Mouse (Mus musculus): ENCODE data around the gene Gm42957. TPM values are rescaled to one million over a fixed set of nuclear protein-coding genes. Genes with fewer than 3 reads are reported as not detected.

Gm42957 gene
- 0.10 and 0.26 TPM in 2 replicates for polyA plus RNA-seq (2016; fragmentation: Nextera tagmentation; extraction: Ambion mirVana)

DNA sequence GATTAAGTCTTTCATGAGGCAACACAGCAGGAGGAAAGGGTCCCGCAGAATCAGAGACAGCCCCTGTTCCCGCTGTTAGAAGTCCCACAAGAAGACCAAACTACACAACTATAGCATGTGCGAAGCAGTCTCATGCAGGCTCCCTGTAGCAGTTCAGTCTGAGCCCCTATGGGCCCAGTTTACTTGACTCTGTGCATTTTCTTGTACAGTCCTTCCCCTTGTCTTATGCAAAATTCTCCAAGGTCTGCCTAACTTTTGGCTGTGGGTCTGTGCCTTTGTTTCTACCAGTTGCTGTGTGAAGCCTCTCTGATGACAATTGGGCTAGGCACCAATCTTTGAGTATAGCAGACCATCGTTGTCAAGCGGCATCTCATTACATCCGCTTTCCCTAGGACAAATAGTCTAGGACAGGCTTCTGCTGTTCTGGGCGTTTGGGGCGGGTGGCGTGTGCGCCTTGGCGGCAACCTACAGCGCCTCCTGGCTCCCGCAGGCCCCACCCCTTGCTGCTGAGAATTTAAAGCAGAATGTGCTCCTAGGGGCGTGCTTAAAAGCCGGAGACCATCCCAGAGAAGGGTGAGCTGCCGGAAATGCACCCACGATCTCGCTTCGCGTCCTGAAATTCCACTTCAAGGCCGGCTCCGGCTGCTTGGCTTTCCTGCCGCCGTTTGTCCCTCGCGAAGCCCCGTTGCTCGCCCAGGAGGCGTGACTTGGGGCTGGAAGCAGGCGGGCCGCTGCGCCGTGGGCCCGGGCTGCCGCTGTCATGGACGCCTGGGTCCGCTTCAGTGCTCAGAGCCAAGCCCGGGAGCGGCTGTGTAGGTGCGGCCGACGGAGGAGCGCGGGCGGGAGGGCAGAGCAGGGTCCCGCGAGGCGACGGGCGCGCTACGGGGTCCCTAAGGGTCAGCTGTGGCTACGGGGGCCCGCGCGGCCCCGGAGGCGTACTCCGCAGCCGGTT, at the start of gene Gm42957, which contains the start of gene Pex11b:
TSS of gene Gm42957 (plus strand) at position 547 of the 952 bp plus-strand sequence.
TSS of gene Pex11b (plus strand) at position 449 of the 952 bp plus-strand sequence.
- peaks cover 54% of the 10 kb centered on the region for H3K36me3 ChIP-seq
- 2% methylated on average over 60 of the region's 60 CpGs for WGBS
- DNase-seq (ENCODE audit: low spot score), result peak; percentile 94

DNA sequence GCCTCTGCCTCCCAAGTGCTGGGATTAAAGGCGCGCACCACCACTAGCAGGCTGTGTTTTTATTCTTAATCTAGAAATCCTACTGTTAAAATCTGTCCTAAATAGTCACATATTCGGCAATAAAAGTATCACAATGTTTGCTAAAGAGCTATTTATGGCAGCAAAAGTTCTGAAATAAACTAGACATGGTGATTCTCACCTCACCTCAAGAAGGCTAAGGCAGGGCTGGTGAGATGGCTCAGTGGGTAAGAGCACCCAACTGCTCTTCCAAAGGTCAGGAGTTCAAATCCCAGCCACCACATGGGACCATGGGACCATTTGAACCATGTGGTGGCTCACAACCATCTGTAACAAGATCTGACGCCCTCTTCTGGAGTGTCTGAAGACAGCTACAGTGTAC, 44.6 kb upstream of the Gm42957 start:
- Histone ChIP-seq H3K9me3 (no peaks in the 10 kb centered on the region), H3K4me1 (peaks cover 16% of the 10 kb centered on the region), H3K36me3 (peaks cover 8% of the 10 kb centered on the region), H3K4me3 (no peak overlapping the region), H3K27ac (no peak overlapping the region), H3K27me3 (ENCODE audit: insufficient read depth, poor library complexity, severe bottlenecking) (peaks cover 10% of the 10 kb centered on the region)
- DNase-seq (ENCODE audit: low spot score), result no peak
- 75% methylated on average over 4 of the region's 4 CpGs for WGBS

More for the DNA sequence above, at the start of gene Gm42957, which contains the start of gene Pex11b:
- Histone ChIP-seq H3K9me3 (no peaks in the 10 kb centered on the region), H3K4me1 (peaks cover 33% of the 10 kb centered on the region), H3K4me3 (peak within 1 kb of the TSS; percentile 98), H3K27me3 (ENCODE audit: insufficient read depth, poor library complexity, severe bottlenecking) (no peaks in the 10 kb centered on the region), H3K27ac (peak within 1 kb of the TSS; percentile 98)

DNA sequence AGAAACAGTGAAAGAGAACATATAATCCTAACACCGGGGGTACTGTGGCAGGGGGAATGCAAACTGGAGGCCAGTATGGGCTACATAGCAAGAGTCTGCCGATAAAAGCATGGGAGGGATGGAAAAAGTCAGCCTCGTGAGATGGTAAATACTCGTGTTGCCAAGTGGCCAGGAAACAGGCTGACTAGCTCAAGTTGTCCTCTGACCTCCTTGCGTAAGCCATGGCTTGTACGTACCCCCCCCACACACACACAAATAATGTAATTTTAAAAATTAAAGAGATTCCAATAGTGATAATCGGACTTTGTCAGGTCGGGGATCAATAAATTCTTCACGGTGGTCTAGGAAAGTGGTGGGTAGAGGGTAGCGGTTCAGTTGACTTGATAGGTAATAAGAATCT, 41.9 kb upstream of the Gm42957 start:
- Histone ChIP-seq H3K36me3 (peaks cover 8% of the 10 kb centered on the region), H3K4me3 (peak overlapping the region; percentile 76), H3K27me3 (ENCODE audit: insufficient read depth, poor library complexity, severe bottlenecking) (peaks cover 20% of the 10 kb centered on the region), H3K4me1 (peaks cover 43% of the 10 kb centered on the region), H3K9me3 (no peaks in the 10 kb centered on the region), H3K27ac (peak overlapping the region; percentile 91)
- DNase-seq (ENCODE audit: low spot score), result no peak
- WGBS, result under 1% methylated on average over 10 of the region's 10 CpGs

GRCm38 (mm10) chr3:96593790-96594560, 41.3 kb upstream of the Gm42957 start, which contains the start of gene Polr3gl:
TSS of gene Polr3gl (minus strand) at chr3:96594181.
- under 1% methylated on average over 38 of the region's 38 CpGs for WGBS
- peaks cover 8% of the 10 kb centered on the region for H3K36me3 ChIP-seq

DNA sequence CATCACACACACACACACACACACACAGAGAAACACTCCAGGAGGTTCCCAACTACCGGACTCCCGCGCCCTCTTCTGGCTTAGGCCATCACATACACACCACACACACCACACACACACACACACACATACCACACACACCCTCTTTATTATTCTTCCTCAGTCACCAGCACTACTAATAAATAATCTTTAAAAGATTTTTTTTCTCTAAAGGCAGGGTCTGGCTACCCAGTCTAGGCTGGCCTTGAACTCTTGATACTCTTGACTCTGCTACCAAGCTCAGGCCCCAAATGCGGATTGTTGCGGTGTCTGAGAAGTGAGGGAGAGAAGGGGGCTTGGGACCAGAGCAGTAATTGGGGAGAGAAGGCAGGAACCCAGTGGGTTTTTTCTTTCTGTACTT, 40.4 kb upstream of the Gm42957 start:
- no peak overlapping the region for H3K27ac ChIP-seq
- H3K36me3 ChIP-seq, result peaks cover 5% of the 10 kb centered on the region
- peaks cover 48% of the 10 kb centered on the region for H3K4me1 ChIP-seq
- H3K9me3 ChIP-seq, result no peaks in the 10 kb centered on the region
- H3K4me3 ChIP-seq, result no peak overlapping the region
- WGBS, result 71% methylated on average over 5 of the region's 5 CpGs
- H3K27me3 ChIP-seq (ENCODE audit: insufficient read depth, poor library complexity, severe bottlenecking), result peaks cover 28% of the 10 kb centered on the region
- DNase-seq (ENCODE audit: low spot score), result no peak

More at GRCm38 (mm10) chr3:96593790-96594560, 41.3 kb upstream of the Gm42957 start, which contains the start of gene Polr3gl:
- peak within 1 kb of the TSS; percentile 91 for H3K27ac ChIP-seq
- H3K27me3 ChIP-seq (ENCODE audit: insufficient read depth, poor library complexity, severe bottlenecking), result peaks cover 20% of the 10 kb centered on the region
- no peaks in the 10 kb centered on the region for H3K9me3 ChIP-seq
- H3K4me1 ChIP-seq, result peaks cover 48% of the 10 kb centered on the region
- DNase-seq (ENCODE audit: low spot score), result peak; percentile 97
- H3K4me3 ChIP-seq, result peak within 1 kb of the TSS; percentile 76

DNA sequence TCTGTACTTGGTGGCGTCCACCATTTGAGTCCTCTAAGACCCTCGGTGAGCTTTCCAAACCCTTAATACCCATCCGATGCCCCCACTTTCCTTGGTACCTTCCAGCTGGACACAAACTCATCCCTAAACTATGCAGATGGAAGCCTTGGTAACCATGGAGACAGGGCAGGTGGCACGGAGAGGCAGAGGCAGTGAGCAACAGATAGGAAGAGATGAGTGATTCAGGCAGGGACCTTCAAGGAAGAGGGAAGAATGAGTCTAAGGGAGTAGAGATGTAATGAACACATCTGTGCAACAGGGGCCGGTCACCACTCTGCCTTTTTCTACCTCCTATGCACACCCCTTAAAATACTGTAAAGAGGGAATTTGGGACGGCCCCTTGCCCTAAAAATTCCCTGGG, 39.6 kb upstream of the Gm42957 start:
- Histone ChIP-seq H3K27ac (peak overlapping the region; percentile 90; the same call in 1 of the 2 replicates), H3K4me1 (peaks cover 48% of the 10 kb centered on the region), H3K36me3 (no peaks in the 10 kb centered on the region), H3K27me3 (ENCODE audit: insufficient read depth, poor library complexity, severe bottlenecking) (peaks cover 28% of the 10 kb centered on the region), H3K4me3 (peak overlapping the region; percentile 71), H3K9me3 (no peaks in the 10 kb centered on the region)
- 24% methylated on average over 6 of the region's 6 CpGs for WGBS
- DNase-seq (ENCODE audit: low spot score), result no peak

DNA sequence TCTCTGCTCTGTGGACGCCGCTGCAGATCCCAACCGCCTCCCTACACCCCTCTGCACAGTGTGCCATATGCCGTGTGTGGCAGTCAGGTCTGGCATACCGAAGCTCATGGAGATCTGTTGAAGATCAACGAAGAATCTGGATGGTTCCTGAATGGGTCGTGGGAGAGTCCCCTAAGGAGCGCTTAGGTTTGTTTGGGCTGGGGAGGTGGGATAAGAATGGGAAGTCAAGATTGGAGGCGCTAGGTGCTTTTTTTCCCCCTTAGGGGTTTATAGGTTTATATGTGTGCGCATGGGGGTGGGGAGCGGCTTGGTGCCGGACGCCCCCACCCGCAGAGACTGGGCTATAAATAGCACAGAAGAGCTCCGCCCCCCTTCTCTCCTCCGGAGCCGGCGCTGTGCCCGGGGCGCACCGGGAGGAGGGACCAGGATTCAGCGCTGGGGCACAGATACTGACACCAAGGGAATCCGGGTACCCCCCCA, 39.0 kb upstream of the Gm42957 start, which contains the start of gene Ankrd34a:
TSS of gene Ankrd34a (plus strand) at position 409 of the 480 bp plus-strand sequence.
- no peak for DNase-seq (ENCODE audit: low spot score)
- H3K27me3 ChIP-seq (ENCODE audit: insufficient read depth, poor library complexity, severe bottlenecking), result peaks cover 28% of the 10 kb centered on the region

GRCm38 (mm10) chr3:96596855-96597254, 38.4 kb upstream of the Gm42957 start:
- 2% methylated on average over 11 of the region's 12 CpGs for WGBS
- H3K4me1 ChIP-seq, result peaks cover 49% of the 10 kb centered on the region

More for the DNA sequence above, 39.0 kb upstream of the Gm42957 start, which contains the start of gene Ankrd34a:
- WGBS, result under 1% methylated on average over 21 of the region's 23 CpGs
- Histone ChIP-seq H3K36me3 (no peaks in the 10 kb centered on the region), H3K4me3 (peak within 1 kb of the TSS; percentile 71), H3K27ac (peak within 1 kb of the TSS; percentile 90), H3K4me1 (peaks cover 48% of the 10 kb centered on the region), H3K9me3 (no peaks in the 10 kb centered on the region)

GRCm38 (mm10) chr3:96597435-96597891, 37.8 kb upstream of the Gm42957 start:
- WGBS, result under 1% methylated on average over 40 of the region's 40 CpGs
- peak overlapping the region; percentile 90 for H3K27ac ChIP-seq
- peaks cover 28% of the 10 kb centered on the region for H3K27me3 ChIP-seq (ENCODE audit: insufficient read depth, poor library complexity, severe bottlenecking)
- no peak for DNase-seq (ENCODE audit: low spot score)
- no peaks in the 10 kb centered on the region for H3K9me3 ChIP-seq
- H3K36me3 ChIP-seq, result no peaks in the 10 kb centered on the region
- peaks cover 51% of the 10 kb centered on the region for H3K4me1 ChIP-seq
- peak overlapping the region; percentile 71 for H3K4me3 ChIP-seq

More at GRCm38 (mm10) chr3:96596855-96597254, 38.4 kb upstream of the Gm42957 start:
- H3K27me3 ChIP-seq (ENCODE audit: insufficient read depth, poor library complexity, severe bottlenecking), result peaks cover 28% of the 10 kb centered on the region
- H3K9me3 ChIP-seq, result no peaks in the 10 kb centered on the region
- peak overlapping the region; percentile 90 for H3K27ac ChIP-seq
- no peak for DNase-seq (ENCODE audit: low spot score)
- no peaks in the 10 kb centered on the region for H3K36me3 ChIP-seq
- peak overlapping the region; percentile 71 for H3K4me3 ChIP-seq

DNA sequence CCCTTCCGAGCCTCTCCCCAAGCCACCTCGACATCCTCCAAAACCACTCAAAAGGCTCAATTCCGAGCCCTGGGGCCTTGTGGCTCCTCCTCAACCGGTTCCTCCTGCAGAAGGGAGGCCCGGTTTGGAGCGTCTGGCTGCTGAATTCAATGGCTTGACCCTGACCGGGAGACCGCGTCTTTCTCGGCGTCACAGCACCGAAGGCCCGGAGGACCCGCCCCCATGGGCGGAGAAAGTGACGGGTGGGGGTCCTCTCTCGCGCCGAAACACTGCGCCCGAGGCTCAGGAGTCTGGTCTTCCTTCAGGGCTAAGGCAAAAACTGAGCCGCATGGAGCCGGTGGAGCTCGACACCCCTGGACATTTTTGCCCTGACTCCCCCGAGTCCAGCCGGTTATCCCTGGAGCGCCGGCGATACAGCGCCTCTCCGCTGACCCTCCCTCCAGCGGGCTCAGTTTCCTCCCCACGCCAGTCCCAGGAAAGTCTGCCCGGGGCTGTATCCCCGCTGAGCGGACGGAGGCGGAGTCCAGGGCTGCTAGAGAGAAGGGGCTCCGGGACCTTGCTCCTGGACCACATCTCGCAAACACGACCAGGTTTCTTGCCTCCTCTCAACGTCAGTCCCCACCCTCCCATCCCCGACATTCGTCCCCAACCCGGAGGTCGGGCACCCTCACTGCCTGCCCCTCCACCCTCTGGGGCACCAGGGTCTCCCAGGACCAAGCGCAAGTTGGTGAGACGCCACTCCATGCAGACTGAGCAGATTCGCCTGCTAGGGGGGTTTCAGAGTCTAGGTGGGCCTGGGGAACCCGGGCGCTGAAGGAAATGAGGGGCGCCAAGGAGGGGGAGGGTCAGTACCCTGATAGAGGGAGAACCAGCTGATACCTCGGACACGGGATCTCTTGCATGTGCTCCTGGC, 36.9 kb upstream of the Gm42957 start:
- peak; percentile 82 for DNase-seq (ENCODE audit: low spot score)
- Histone ChIP-seq H3K36me3 (no peaks in the 10 kb centered on the region), H3K4me1 (peaks cover 52% of the 10 kb centered on the region), H3K9me3 (no peaks in the 10 kb centered on the region), H3K27me3 (ENCODE audit: insufficient read depth, poor library complexity, severe bottlenecking) (peaks cover 28% of the 10 kb centered on the region), H3K27ac (peak overlapping the region; percentile 90), H3K4me3 (peak overlapping the region; percentile 71)
- WGBS, result 2% methylated on average over 54 of the region's 54 CpGs

GRCm38 (mm10) chr3:96599069-96599393, 36.2 kb upstream of the Gm42957 start:
- H3K36me3 ChIP-seq, result peaks cover 3% of the 10 kb centered on the region
- H3K4me3 ChIP-seq, result peak overlapping the region; percentile 71
- no peaks in the 10 kb centered on the region for H3K9me3 ChIP-seq
- 0 out of 2 replicates have a peak overlapping the region, but pooled peaks have one; percentile 90 for H3K27ac ChIP-seq
- WGBS, result 51% methylated on average over 8 of the region's 8 CpGs
- peaks cover 28% of the 10 kb centered on the region for H3K27me3 ChIP-seq (ENCODE audit: insufficient read depth, poor library complexity, severe bottlenecking)
- peaks cover 54% of the 10 kb centered on the region for H3K4me1 ChIP-seq
- no peak for DNase-seq (ENCODE audit: low spot score)

Measured in heart, embryonic 10.5 days (tissue).